Comparison of ENCODE assay signal across 26 mouse cellular contexts in genomic region chr4:43983756-43984155, GRCm38 (mm10). TPM values are rescaled to one million over a fixed set of nuclear protein-coding genes. Genes with fewer than 3 reads are reported as not detected.
"Had no signal": no experiment of that assay in that cellular context is flagged by ENCODE, and none has a peak within 500 bp of the region (broad histone marks: within the 10 kb centered on the region; RNA-seq: fewer than 3 reads in every experiment).

No protein-coding gene starts in this region.

- H3K27me3 ChIP-seq: liver, embryonic 15.5 days; neural tube, embryonic 13.5 days; neural tube, embryonic 15.5 days had no signal

- H3K9me3 ChIP-seq: liver, embryonic 15.5 days; midbrain, embryonic 10.5 days; midbrain, embryonic 12.5 days; neural tube, embryonic 13.5 days; neural tube, embryonic 15.5 days had no signal

- H3K36me3 ChIP-seq: liver, embryonic 15.5 days; midbrain, embryonic 10.5 days; midbrain, embryonic 12.5 days; neural tube, embryonic 13.5 days; neural tube, embryonic 15.5 days had no signal

- DNase-seq: lung, adult 18-20 months; lung, embryonic 14.5 days; lung, postnatal 10 days; midbrain, embryonic 14.5 days; retina, postnatal 1 day; right cerebral cortex, adult 18-20 months; right cerebral cortex, postnatal 25 days; right cerebral cortex, postnatal 4 days; spleen, adult 18-20 months; thymus, adult 18-20 months; thymus, postnatal 14 days; thymus, postnatal 36 days had no signal

- H3K27ac ChIP-seq: liver, embryonic 15.5 days; midbrain, embryonic 10.5 days; midbrain, embryonic 12.5 days; neural tube, embryonic 13.5 days; neural tube, embryonic 15.5 days had no signal

- H3K4me3 ChIP-seq: liver, embryonic 15.5 days; midbrain, embryonic 10.5 days; midbrain, embryonic 12.5 days; myocyte; neural tube, embryonic 13.5 days; neural tube, embryonic 15.5 days had no signal

RNA-seq across cellular contexts. Expression of gene Ccin, which starts 0.5 kb away (rescaled TPM):
- total RNA-seq: megakaryocyte-erythroid progenitor cell, adult 5-6 weeks had no signal
- polyA plus RNA-seq: liver, embryonic 15.5 days; lung, embryonic 14.5 days; lung, embryonic 16.5 days; midbrain, embryonic 10.5 days; midbrain, embryonic 12.5 days; midbrain, embryonic 14.5 days; midbrain, embryonic 16.5 days; neural tube, embryonic 11.5 days; neural tube, embryonic 13.5 days; neural tube, embryonic 15.5 days; small intestine, adult 2 months; stomach, embryonic 14.5 days; stomach, embryonic 16.5 days; thymus, postnatal 0 days had no signal
